Mouse (Mus musculus) left cerebral cortex, postnatal 4 days (tissue): ENCODE measurements at regions not wholly inside any gene's neighbourhood (a gene's known extent, or its start where the extent isn't known, plus 50 kb on each side); places are given as distances from the start of the nearest gene placed in this dataset.
A peak's percentile ranks its signal among the peaks of the same experiment; 100 is the strongest.

Source experiments
- DNase-seq: peaks from one replicate; pipeline ENCODE4 v3.0.0-alpha.2; 2022
- intact Hi-C: fragments of 180-260 bp; cut with DNase I; formaldehyde crosslinking; loops from one replicate; pipeline ENCODE4 v1.15.1; 2025

GRCm38 (mm10) chr1:92386752-92387151, 86.9 kb downstream of the Ndufa10 start:
- intact Hi-C loops, result no loop called here
- DNase-seq, result no peak

- intact Hi-C loops, result no loop called here
- no peak for DNase-seq
These were observed 88.7 kb downstream of the Ndufa10 start for GRCm38 (mm10) chr1:92384945-92385344.

DNA sequence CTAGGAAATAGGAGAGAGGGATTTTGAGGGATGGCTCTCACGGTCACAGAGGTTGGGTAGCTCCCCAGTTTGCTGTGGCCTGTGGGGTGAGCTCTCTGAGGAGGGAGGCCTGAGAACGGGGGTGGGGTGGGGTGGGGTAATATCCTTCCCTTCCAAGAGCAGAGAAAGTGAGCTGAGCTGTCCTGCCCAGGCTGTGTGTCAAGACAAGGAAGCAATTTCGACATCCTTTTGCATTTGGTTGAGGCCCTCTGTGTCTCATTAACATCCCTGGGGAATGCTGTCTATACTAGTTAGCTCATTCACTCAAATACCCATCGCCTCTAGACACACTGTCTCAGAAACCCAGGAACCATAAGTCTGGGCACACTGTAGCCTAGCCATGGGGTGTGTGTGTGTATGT, 89.9 kb downstream of the Ndufa10 start:
- DNase-seq, result no peak
- intact Hi-C loops, result no loop called here

- no peak for DNase-seq
- intact Hi-C loops, result no loop called here
These were observed 94.2 kb downstream of the Ndufa10 start for GRCm38 (mm10) chr1:92379510-92379886.

GRCm38 (mm10) chr1:92378741-92379509, 94.7 kb downstream of the Ndufa10 start:
- intact Hi-C loops, result no loop called here
- DNase-seq, result no peak

DNA sequence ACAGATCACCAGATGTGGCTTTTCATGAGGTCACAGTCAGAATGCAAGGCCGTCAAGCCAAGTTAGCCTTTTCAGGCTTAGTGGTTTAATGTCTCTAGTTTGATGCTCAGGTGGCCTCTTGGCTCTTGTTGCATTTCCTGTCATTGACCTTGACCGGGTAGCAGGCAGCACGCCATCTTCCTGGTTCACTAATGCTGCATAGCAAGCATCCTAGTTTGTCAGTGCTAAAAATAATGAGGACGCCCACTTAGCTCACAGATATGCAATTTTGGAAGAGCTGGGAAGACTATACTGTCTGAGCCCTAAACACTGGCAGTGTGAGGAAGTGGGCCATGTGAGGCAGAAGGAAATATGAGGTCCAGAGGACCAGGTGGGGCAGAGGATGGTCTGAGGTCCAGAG, 97.2 kb downstream of the Ndufa10 start:
- DNase-seq, result no peak
- intact Hi-C loops, result no loop called here

DNA sequence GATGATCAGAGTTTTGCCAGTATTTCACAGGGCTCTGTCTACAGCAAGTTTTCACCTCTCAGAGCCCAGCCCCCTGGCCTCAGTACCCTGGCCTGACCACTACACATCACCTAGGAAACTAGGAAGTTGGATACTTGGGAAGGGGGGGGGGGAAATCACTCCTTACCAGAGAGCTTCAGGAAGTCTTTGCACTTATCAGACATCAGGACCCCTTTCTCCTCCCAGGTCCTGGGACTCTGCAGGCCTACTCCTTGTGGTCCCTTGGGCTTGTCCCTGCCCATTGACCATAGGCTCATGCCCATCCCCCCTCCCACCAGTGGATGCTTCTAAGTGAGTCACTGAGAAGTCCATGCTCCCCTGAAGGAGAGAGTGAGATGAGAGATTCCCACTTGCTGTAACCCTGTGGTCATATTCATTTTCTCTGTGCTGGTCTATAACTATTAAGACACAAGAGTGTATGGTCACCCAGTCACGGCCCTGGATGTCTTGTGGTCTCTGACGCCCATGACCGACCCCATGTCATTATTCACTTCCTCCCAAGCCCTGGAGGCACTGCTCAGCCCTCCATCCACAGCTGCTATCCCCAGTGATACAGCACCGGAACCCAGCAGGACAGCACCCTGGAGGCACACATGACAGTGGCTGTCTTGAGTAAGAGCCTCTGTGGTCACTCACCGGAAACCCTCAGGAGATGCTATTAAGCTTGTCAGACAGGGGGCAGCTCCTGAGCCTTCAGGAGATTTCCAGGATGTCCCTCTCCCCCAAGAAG, 101.3 kb downstream of the Ndufa10 start:
- DNase-seq, result no peak
- intact Hi-C loops, result no loop called here

DNA sequence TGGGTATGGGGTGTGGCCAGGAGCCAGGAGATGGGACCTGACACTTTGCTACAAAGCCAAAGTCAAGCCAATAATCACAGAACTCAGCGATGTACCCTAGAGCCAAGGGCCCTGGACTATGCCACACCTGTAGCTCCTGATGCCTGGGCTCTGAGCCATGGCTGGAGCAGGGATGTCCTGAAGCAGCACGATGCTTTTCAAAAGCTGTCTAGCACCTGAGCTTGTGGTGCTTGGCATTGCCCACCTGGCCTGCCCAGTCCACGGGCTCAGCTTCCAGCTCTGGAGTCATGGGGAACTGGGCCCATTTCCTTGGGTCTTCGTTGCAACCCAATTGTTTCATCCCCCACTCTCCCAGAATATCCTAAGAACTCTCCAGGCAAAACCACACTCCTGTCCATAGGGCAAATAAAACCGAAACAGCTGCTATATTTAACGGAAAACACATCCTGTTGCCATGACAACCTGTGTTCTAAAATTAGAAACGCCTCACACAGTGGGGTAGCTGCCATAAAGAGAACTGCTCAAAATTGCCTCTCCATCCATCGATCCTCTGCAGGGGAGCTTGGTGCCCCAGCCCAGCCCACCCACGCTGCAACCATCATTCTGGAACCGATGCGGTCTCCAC, 102.2 kb downstream of the Ndufa10 start:
- no peak for DNase-seq
- intact Hi-C loops, result no loop called here

DNA sequence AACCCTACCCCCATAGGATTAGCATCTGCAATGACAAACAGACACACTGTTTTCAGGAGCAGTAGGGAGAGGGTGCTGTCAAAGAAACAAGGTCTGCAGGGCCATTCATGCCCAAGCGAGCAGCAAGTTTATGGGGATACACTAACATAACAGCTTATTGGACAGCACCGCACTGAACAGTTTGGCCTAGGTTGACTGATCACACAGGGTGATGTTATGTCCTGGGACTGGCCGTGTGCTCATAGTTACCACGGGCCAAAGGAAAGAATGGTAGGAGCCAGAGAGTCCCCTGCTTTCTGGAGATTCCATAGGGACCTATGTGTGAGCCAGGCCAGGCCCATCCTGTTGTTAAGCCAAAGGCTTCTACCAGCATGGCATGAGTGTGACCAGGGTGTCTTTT, 102.8 kb downstream of the Ndufa10 start:
- intact Hi-C loops, result no loop called here
- no peak for DNase-seq

GRCm38 (mm10) chr1:92369972-92370371, 103.7 kb downstream of the Ndufa10 start:
- no peak for DNase-seq
- intact Hi-C loops, result loop anchor here (10.0 kb wide), 1 partner anchor 185 kb away; no protein-coding TSS in a partner anchor

GRCm38 (mm10) chr1:92366249-92366648, 107.4 kb downstream of the Ndufa10 start:
- intact Hi-C loops, result loop anchor here (10.0 kb wide), 1 partner anchor 181 kb away; no protein-coding TSS in a partner anchor
- no peak for DNase-seq

GRCm38 (mm10) chr1:92365366-92366075, 108.1 kb downstream of the Ndufa10 start:
- intact Hi-C loops, result loop anchor here (10.0 kb wide), 1 partner anchor 181 kb away; no protein-coding TSS in a partner anchor
- no peak for DNase-seq

- no peak for DNase-seq
- intact Hi-C loops, result loop anchor here (10.0 kb wide), 1 partner anchor 177 kb away; no protein-coding TSS in a partner anchor
These were observed 112.0 kb downstream of the Ndufa10 start for GRCm38 (mm10) chr1:92361677-92362076.

DNA sequence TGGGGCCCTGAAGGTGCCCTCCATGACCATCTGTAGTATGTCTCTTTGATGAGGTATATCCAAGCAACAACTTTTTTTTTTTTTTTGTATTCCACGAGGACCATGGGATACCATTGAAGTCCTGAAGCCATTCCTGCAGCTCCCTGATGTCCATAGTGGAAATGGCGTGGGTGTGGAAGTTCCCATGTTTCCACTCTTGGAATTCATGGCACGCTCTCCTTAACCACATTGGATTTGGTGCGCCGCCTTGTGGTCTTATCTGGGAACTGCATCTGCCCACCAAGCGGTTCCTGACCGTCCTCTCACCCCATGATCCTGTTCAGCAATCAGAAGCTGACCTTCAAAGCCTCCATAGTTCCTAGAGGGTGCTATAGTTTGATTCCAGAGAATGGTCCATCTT, 113.4 kb downstream of the Ndufa10 start:
- intact Hi-C loops, result loop anchor here (10.0 kb wide), 1 partner anchor 175 kb away; no protein-coding TSS in a partner anchor
- peak; percentile 75 for DNase-seq

DNA sequence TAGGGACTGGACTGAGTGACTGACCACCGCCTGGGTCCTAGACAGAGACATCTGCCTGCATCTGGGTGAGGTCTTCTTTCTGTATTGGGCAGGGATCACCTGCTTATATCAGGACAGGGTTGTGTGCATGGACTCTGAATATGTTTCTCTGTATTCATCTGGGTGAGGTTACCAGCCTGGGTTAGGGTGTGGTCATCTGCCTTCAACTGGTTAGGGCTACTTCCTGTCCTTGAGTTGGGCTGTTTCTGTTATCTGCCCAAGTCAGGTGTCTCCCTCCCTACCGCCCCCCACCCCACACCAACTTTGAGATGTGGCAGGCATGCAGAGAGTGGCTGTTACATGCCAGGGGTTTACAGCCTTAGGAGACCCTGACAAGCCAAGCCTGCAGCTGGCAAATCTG, 114.2 kb downstream of the Ndufa10 start:
- intact Hi-C loops, result no loop called here
- DNase-seq, result no peak

- intact Hi-C loops, result no loop called here
- DNase-seq, result no peak
These were observed 114.8 kb downstream of the Ndufa10 start for GRCm38 (mm10) chr1:92358758-92359287.

GRCm38 (mm10) chr1:92348353-92349005, 125.2 kb downstream of the Ndufa10 start:
- intact Hi-C loops, result no loop called here
- DNase-seq, result no peak

DNA sequence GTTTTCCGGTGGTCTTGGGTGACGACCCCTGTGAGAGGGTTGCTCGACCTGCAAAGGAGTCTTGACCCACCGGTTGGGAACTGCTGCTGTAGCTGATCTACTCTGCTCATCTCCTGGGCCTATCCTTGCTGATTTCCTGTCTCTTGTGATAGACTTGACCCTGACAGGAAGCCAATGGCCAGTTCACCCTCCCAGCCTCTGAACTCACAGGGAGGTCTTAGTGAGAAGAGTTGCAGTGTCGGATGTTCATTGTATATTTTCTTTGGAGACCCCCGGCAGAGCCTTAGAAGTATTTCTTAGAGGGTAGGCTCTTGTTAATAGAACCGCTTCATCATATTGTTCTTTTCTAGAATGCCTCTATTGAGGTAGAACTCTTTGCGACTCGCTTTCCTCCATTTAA, 126.0 kb downstream of the Ndufa10 start:
- intact Hi-C loops, result no loop called here
- DNase-seq, result no peak

DNA sequence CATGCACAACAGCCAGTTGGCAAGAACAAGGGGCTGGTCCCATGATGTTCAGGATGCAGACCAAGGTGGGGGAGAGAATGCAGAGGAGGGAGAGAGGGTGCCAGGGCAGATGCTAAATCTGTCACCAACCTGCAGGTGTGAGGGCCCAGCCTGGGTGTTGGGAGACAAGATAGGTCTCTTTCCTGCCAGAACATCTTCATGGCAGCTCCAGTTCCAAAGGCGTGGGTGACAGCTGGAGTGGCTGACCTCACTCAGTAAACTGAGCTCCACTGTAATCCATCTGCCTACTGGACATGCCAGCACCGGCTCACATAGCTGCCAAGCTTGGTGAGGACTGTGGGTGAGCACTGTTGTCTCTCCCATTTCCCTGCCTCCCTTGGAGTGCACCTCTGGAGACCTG, 129.9 kb downstream of the Ndufa10 start:
- DNase-seq, result no peak
- intact Hi-C loops, result no loop called here

DNA sequence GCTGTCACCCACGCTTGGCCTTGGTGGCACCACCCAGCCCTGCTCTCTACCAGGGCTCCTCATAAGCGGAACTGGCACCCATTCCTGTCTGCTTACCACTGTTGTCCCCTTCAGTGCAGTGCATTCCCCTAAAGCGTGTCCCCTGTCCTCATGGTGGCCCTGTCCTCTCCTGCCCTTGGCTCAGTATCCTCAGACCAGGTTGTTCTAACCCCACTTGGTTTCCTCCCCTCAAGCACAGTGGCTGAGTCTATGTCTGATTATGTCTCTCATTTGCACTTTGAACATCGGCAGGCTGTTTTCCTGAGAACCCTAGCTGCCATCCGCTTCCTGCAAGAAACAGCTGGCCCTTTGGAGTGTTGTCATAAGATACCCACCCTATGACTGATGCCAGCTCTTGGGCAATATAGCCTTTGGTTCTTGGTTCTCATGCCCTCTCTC, 130.5 kb downstream of the Ndufa10 start:
- no peak for DNase-seq
- intact Hi-C loops, result no loop called here
